Mouse (Mus musculus): ENCODE results near the gene Tnrc18. TPM values are rescaled to one million over a fixed set of nuclear protein-coding genes. Genes with fewer than 3 reads are reported as not detected.

Tnrc18 gene
- total and polyA plus RNA-seq, 3 experiments: 0.71 to 7.7 (median 5.2) TPM

DNA sequence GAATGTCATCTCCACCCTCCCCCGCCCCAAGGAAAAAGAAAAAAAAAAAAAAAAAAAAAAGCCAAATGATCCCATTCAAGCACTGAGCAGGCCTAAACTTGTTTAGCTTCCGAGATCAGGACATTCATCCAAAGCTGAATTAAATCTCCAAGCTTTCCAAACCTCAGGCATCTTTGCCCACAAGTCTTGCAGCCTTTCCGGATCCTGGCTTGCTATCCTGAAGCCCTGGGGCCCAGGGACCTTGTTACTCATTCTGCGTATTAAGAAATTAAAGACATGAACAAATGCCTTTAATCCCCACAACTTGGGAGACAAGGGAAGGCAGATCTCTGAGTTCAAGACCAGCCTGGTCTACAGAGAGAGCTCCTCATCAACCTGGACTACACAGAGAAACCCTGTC lies 20.5 kb downstream of the Tnrc18 start:
- Histone ChIP-seq H3K27ac (ENCODE audit: insufficient read depth, low read depth) (no peak overlapping the region), H3K9me3 (replicated peaks; ENCODE audit: low read length) (no peaks in the 10 kb centered on the region), H3K27me3 (replicated peaks) (no peaks in the 10 kb centered on the region), H3K79me2 (replicated peaks; ENCODE audit: control insufficient read depth, extremely low read depth, insufficient read depth, poor library complexity, severe bottlenecking) (peaks cover 14% of the 10 kb centered on the region; the same call in 1 of the 2 replicates), H3K36me3 (replicated peaks in 1 of 2; ENCODE audit: control insufficient read depth in 1 of 2, insufficient read depth in 1 of 2, low read length in 1 of 2) (peaks cover 0 to 8% of the 10 kb centered on the region in 2 experiments), H3K9ac (ENCODE audit: insufficient read depth, low read depth) (no peak overlapping the region), H3K4me3 (replicated peaks in 1 of 3; ENCODE audit: low read depth in 2 of 3, low read length in 2 of 3, poor library complexity in 1 of 3) (no peak overlapping the region), H3K4me2 (ENCODE audit: insufficient read depth, low read depth, poor library complexity, severe bottlenecking) (no peak overlapping the region), H3K4me1 (ENCODE audit: control insufficient read depth in 1 of 2, insufficient read depth in 2 of 2) (peaks cover 4 to 17% of the 10 kb centered on the region in 2 experiments; a peak in 2 of 4 replicates)
- in situ Hi-C loops (cut with MboI; ENCODE audit: low pct_ligation_motif_present, low pct_unique_long_range_greater_than_20kb, low sequenced_read_pairs): no loop called here
- TF ChIP-seq MYC (IDR thresholded peaks at IDR 0.05; ENCODE audit: low read depth, low read length) (no peak), SMC3 (IDR thresholded peaks at IDR 0.05; ENCODE audit: low read depth, low read length) (no peak), CHD1 (IDR thresholded peaks at IDR 0.05; ENCODE audit: low read depth, low read length) (no peak), NELFE (IDR thresholded peaks at IDR 0.05; ENCODE audit: low read depth, low read length) (no peak), MXI1 (IDR thresholded peaks at IDR 0.05; ENCODE audit: low read depth, low read length) (no peak)
- no peak for DNase-seq (ENCODE audit: extremely low read depth)
- dilution Hi-C loops (cut with MboI; ENCODE audit: extremely low pct_ligation_motif_present, extremely low pct_unique_long_range_greater_than_20kb, low sequenced_read_pairs): no loop called here

DNA sequence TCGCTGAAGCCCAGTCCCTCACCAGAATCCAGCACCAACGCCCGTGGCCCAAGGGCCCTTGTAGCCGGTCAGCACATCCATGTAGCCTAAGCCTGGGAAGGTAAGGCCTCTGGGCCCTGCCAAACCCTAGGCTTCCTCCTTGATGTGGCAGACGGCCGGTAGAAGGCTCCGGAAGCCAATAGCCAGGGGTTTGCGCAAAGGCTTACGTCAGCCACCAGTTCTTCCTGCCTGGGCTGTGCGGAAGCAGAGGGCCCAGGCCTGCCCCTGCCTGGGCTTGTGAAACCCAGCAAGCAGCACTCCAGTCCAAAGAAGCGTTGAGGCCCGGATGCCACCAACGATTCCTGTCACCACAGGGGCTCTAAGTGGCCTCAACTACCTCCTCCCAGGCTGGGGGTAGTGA lies 22.9 kb downstream of the Tnrc18 start:
- H3K4me1 ChIP-seq (ENCODE audit: control insufficient read depth in 1 of 2, insufficient read depth in 2 of 2): peaks cover 4 to 19% of the 10 kb centered on the region in 2 experiments; a peak in 2 of 4 replicates
- in situ Hi-C loops (cut with MboI; ENCODE audit: low pct_ligation_motif_present, low pct_unique_long_range_greater_than_20kb, low sequenced_read_pairs): no loop called here
- H3K4me3 ChIP-seq (replicated peaks in 1 of 3; ENCODE audit: low read depth in 2 of 3, low read length in 2 of 3, poor library complexity in 1 of 3): peak overlapping the region; percentile 55 to 79 (median 69)
- TF ChIP-seq TBP (conservative IDR thresholded peaks at IDR 0.05; ENCODE audit: low read depth, low read length): no peak; the same call in 1 of the 2 replicates
- TF ChIP-seq USF1 (IDR thresholded peaks at IDR 0.05; ENCODE audit: low read depth, low read length): no peak
- TF ChIP-seq RAD21 (IDR thresholded peaks at IDR 0.05; ENCODE audit: low read depth, low read length): no peak
- TF ChIP-seq TCF12 (IDR thresholded peaks at IDR 0.05; ENCODE audit: low read depth, low read length): peak; percentile 52; the same call in 1 of the 2 replicates
- TF ChIP-seq SMC3 (IDR thresholded peaks at IDR 0.05; ENCODE audit: low read depth, low read length): no peak
- peak; percentile 64; the same call in 1 of the 2 replicates for TF ChIP-seq SIN3A (IDR thresholded peaks at IDR 0.05; ENCODE audit: low read length)
- TF ChIP-seq CTCF (conservative IDR thresholded peaks at IDR 0.05 in 1 of 2, IDR thresholded peaks at IDR 0.05 in 1 of 2; ENCODE audit: low read depth in 2 of 2, low read length in 2 of 2): no peak
- TF ChIP-seq KAT2A (IDR thresholded peaks at IDR 0.05; ENCODE audit: insufficient replicate concordance, low read length): no peak
- TF ChIP-seq NELFE (IDR thresholded peaks at IDR 0.05; ENCODE audit: low read depth, low read length): peak; percentile 70
- no peak for TF ChIP-seq JUND (conservative IDR thresholded peaks at IDR 0.05; ENCODE audit: low read depth, low read length)
- no peak for TF ChIP-seq CHD2 (IDR thresholded peaks at IDR 0.05; ENCODE audit: low read length)
- no peak for TF ChIP-seq BHLHE40 (IDR thresholded peaks at IDR 0.05; ENCODE audit: low read depth, low read length)
- TF ChIP-seq NRF1 (IDR thresholded peaks at IDR 0.05; ENCODE audit: low read depth, low read length): no peak
- 0 out of 2 replicates have a peak, but pooled peaks have one; percentile 23 for TF ChIP-seq MYC (IDR thresholded peaks at IDR 0.05; ENCODE audit: low read depth, low read length)
- TF ChIP-seq GABPA (IDR thresholded peaks at IDR 0.05; ENCODE audit: insufficient replicate concordance, low read depth, low read length): no peak
- no peak for TF ChIP-seq PAX5 (IDR thresholded peaks at IDR 0.05; ENCODE audit: low read length)
- no peak for TF ChIP-seq ZC3H11A (IDR thresholded peaks at IDR 0.05; ENCODE audit: low read depth, low read length)
- TF ChIP-seq EP300 (IDR thresholded peaks at IDR 0.05; ENCODE audit: low read length): no peak
- TF ChIP-seq MEF2A (IDR thresholded peaks at IDR 0.05; ENCODE audit: borderline replicate concordance, low read depth, low read length): 0 out of 2 replicates have a peak, but pooled peaks have one; percentile 14
- TF ChIP-seq ELF1 (IDR thresholded peaks at IDR 0.05; ENCODE audit: low read depth, low read length): peak; percentile 91
- no peak for TF ChIP-seq MAFK (IDR thresholded peaks at IDR 0.05; ENCODE audit: insufficient replicate concordance, low read length)
- no peak for TF ChIP-seq ZNF384 (IDR thresholded peaks at IDR 0.05; ENCODE audit: low read depth, low read length)
- no peak for TF ChIP-seq E2F4 (IDR thresholded peaks at IDR 0.05; ENCODE audit: insufficient replicate concordance, low read depth, low read length)
- TF ChIP-seq RCOR1 (conservative IDR thresholded peaks at IDR 0.05; ENCODE audit: low read depth, low read length): no peak
- TF ChIP-seq ZKSCAN1 (IDR thresholded peaks at IDR 0.05; ENCODE audit: borderline replicate concordance, low read depth, low read length): no peak
- peak; percentile 77 for TF ChIP-seq POLR2A (IDR thresholded peaks at IDR 0.05; ENCODE audit: low read depth, low read length)
- no peak for TF ChIP-seq MAX (IDR thresholded peaks at IDR 0.05; ENCODE audit: low read length)
- TF ChIP-seq POLR2AphosphoS2 (IDR thresholded peaks at IDR 0.05; ENCODE audit: low read depth, low read length): no peak
- no peak for TF ChIP-seq CHD1 (IDR thresholded peaks at IDR 0.05; ENCODE audit: low read depth, low read length)
- TF ChIP-seq JUN (IDR thresholded peaks at IDR 0.05; ENCODE audit: insufficient read depth, low read depth, low read length): no peak
- TF ChIP-seq HCFC1 (IDR thresholded peaks at IDR 0.05; ENCODE audit: low read depth, low read length): peak; percentile 61
- TF ChIP-seq ZMIZ1 (IDR thresholded peaks at IDR 0.05; ENCODE audit: low read depth, low read length): peak; percentile 75

More for the DNA sequence above, 22.9 kb downstream of the Tnrc18 start:
- H3K27ac ChIP-seq (ENCODE audit: insufficient read depth, low read depth): peak overlapping the region; percentile 57
- dilution Hi-C loops (cut with MboI; ENCODE audit: extremely low pct_ligation_motif_present, extremely low pct_unique_long_range_greater_than_20kb, low sequenced_read_pairs): no loop called here
- peak; percentile 61 for DNase-seq (ENCODE audit: extremely low read depth)
- no peaks in the 10 kb centered on the region for H3K9me3 ChIP-seq (replicated peaks; ENCODE audit: low read length)
- no peaks in the 10 kb centered on the region for H3K27me3 ChIP-seq (replicated peaks)
- peaks cover 0 to 26% of the 10 kb centered on the region in 2 experiments for H3K36me3 ChIP-seq (replicated peaks in 1 of 2; ENCODE audit: control insufficient read depth in 1 of 2, insufficient read depth in 1 of 2, low read length in 1 of 2)
- H3K79me2 ChIP-seq (replicated peaks; ENCODE audit: control insufficient read depth, extremely low read depth, insufficient read depth, poor library complexity, severe bottlenecking): peaks cover 19% of the 10 kb centered on the region; the same call in 1 of the 2 replicates
- H3K4me2 ChIP-seq (ENCODE audit: insufficient read depth, low read depth, poor library complexity, severe bottlenecking): peak overlapping the region; percentile 9; the same call in 1 of the 2 replicates
- H3K9ac ChIP-seq (ENCODE audit: insufficient read depth, low read depth): peak overlapping the region; percentile 73

Measured in CH12.LX (cell line).